Mouse (Mus musculus): ENCODE measurements around the gene Psmb9.

Psmb9 gene

GRCm38 (mm10) chr17:34138655-34139054 is 48.9 kb downstream of the Psmb9 start:
- no peak for DNase-seq (ENCODE audit: low read depth)

DNA sequence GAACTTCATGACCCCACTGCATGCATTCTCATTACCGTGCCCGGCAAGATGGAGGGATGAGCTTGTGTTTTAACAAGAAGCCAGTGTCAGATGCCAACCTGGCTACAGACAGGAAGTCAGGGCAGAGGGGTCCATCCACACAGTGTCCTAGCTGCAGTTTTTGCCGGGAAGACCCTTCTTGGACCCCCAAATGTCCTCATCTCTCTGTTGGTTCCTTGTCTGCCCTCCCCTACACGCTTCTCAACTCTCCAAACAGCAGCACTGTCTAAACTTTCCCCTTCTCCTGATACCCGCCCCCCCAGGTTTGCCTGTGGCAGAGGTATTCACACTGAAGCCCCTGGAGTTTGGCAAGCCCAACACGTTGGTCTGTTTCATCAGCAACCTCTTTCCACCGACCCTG is 50.0 kb downstream of the Psmb9 start:
- no peak for DNase-seq (ENCODE audit: low read depth)

GRCm38 (mm10) chr17:34135297-34136224 is 52.0 kb downstream of the Psmb9 start:
- peak; percentile 100 for DNase-seq (ENCODE audit: low read depth)

GRCm38 (mm10) chr17:34134451-34134850 is 53.1 kb downstream of the Psmb9 start:
- peak; percentile 41 for DNase-seq (ENCODE audit: low read depth)

GRCm38 (mm10) chr17:34133289-34133688 is 54.3 kb downstream of the Psmb9 start:
- peak; percentile 53 for DNase-seq (ENCODE audit: low read depth)
